Mouse (Mus musculus) cerebellum, adult 11 months (tissue): ENCODE results near the gene Gm20388.
A peak's percentile ranks its signal among the peaks of the same experiment; 100 is the strongest.
"Not testable (repeated sequence)": the region's sequence is repeated elsewhere in the genome, so short reads cannot be mapped to it uniquely, and the experiment has no call there.

Experiments
- DNase-seq: peaks from one replicate; pipeline ENCODE4 v3.0.0; 2022

The Gm20388 gene

DNA sequence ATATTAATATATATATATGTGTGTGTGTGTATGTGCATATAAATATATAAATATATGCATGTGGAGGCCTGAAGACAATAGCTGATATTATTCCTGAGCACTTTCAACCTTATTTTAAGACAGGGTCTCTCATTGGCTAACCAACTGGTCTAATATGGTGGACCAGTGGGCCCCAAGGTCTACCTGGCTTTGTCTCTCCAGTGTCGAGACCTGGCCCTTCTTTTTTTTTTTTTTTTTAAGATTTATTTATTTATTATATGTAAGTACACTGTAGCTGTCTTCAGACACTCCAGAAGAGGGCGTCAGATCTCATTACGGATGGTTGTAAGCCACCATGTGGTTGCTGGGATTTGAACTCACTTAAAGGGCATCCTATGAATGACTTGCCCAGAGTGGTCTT is 2721.5 kb downstream of the Gm20388 start:
- DNase-seq: not testable (repeated sequence)

DNA sequence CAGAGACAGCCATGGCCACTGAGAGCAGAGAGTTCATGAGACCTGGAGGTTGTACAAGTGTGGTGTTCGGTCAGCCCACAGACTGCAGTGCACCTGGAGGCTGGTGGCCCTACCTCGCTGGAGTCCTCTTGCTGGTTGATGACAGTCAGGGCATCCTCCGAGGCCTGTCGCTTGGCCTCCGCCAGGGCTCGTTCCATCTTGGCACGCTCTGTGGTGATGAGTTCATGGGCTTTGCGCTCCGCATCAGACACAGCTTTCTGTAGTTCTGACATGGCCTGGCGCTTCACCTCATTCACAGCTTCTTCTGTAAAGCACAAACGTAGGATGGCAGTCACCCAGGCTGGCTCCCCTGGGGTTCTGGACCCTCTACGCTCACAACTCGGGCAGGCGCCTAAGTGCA is 2722.6 kb downstream of the Gm20388 start:
- no peak for DNase-seq

DNA sequence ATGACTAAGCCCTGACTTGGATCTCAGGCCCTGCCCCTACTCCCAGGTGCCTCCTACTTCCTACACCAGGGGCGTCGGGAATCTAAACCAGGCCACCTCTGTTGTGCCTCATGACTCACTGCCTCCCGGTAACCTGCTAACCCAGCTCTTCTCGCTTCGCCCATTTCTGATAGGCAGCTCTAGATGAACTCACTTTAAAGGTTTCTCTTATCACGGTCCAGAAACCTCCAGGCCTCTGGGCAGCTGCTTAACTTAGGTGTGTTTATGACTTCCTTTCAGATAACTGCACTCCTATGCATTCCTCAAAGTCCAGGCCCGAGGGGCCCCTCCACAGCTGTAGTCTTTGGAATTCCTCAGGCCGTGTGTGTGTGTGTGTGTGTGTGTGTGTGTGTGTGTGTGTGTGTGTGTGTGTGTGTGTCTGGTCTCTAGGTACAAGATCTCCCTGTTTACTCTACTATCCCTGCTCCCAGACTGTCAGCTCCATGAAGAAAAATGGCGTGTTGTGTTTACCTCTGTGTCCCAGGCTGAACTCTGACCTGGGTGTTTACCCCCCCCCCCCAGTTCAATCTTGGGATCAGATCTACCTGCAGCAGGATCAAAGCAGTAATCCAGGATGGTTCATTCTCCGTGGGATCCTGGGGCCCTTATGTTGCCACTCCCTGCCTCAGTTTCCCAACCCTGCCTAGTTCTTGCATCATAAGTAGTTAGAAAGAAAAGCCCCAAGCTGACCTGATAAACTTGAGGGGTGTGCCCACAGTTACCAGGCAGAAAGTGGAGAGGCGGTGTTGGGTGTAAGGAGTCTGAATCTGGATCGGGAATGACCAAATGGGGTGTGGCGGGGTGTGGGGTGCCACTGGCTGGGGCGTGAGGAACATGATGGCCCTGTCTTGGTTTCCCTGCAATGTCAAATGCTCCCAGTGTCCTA is 2725.5 kb downstream of the Gm20388 start:
- no peak for DNase-seq

DNA sequence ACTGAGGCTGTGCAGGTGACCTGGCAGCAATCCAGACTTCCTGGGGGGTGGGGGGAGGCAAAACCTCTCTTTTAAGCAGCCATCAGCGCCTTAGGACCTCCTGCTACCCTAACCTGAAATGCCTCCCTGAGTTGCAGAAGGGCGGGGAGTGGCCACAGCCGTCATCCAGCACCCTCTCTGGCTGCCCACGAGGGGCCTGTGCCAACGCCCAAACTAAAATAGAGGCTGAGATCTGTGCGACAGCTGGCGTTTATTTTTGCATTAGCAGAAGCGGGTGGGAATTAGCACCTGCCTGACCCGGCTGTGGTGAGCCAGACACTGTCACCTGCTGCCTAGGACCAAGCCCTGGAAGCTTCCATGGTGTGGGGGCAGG is 2726.1 kb downstream of the Gm20388 start:
- no peak for DNase-seq

DNA sequence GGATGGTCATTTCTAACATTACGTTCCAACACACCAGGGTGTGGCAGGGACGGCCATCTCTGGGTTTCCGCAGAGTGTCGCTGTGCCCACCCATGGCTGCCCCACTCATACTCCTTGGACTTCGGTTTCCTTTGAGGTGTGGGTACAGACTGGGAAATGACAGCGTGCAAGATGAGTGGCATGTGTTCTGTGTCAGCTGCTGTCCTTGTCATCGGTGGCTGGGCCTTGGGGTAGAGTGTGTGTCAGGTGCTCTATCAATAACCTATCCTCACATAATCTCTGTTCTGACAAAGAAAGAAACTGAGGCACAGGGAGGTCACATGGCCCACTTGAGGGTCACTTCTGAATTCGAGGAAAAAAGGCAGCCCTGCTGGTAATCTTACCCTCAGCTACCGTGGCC is 2726.6 kb downstream of the Gm20388 start:
- no peak for DNase-seq

DNA sequence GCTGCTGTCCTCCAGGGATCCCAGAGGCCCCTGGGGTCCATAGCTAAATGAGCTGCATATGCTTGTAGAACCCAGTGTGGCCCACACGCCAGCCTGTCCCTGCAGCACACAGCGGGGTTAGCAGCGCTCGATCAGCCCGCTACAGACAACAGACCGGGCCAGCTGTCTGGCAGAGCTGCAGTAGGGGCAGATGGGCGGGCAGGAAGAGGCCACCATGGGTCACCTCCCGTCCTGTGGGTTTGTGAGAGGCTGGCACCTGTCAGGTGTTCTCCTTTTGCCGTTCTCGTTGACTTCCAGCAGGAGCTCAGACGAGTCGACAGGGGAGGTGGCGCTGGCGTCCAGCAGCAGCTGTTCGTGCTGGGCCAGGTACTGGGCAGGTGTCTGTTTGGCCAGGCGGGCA is 2728.0 kb downstream of the Gm20388 start:
- DNase-seq: peak; percentile 46

DNA sequence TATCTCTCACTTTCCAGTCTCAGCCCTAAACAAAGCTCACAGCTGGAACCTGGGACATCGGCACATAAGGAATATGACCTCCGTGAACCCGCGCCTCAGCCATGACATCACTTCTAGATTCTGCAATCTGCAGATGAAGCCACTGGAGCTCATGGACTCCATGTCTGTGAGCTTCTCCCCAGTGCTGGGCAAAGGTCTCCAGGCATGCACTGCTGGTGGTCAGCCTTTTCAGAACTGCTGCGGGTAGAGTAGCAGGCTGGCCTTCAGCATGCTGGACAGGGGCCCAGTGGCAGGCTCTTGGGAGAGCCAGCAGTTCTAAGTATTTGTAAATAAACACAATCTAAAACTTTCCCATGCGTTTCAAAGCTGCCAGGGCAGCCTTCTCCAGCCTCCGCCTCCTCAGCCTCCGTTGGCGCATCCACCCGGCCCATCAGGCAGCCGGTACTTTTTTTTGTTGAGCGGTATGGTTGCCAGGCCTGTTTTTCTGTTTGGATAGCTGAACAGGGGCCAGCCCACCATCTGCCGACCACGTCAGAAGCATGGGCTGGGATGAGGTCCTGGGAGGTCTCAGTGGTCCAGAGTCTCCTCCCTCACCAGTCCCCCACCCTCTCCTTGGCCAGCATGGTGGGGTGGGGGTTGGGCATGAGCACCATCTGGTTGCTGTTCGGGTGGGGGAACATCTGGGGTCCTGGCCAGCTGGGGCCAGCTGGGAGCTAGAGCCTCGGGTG is 2729.0 kb downstream of the Gm20388 start:
- DNase-seq: peak; percentile 63

DNA sequence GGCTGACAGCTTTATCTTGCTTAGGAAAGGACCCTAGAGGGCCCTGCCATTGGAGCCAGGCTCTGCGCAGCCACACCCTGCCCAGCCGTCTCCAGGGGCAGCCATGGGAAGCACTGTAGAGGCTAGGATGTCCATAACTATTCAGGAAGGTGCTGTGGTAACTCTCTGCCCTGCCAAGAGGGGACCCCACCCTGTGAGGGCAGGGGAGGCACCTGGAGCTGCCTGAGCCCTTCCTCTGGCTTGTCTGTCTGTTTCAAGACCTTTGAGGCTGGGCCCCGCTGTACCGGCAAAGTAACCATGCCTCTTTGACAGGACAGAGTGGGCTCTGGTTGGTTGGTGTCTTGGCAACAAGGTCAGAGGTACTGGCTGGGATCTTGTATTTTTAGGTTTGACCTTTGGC is 2730.2 kb downstream of the Gm20388 start:
- DNase-seq: no peak

DNA sequence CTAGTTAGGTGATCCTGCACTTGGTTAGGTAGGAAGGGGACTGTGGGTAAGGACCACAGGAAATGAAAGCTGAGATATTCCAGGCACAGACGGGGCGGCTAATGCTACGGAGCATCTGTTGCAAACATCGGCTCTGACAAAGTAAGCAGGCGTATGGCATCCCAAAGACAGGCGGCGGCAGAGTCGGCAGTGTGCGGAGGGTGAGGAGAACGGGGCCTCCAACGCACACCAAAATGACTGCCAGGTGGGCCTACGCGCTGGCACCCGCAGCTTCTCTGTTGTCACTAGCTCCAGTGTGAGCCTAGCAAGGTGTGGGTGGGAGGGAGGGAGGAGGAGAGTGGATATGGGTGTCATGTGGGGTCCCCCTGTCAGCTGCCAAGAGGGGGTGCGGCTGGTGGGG is 2730.8 kb downstream of the Gm20388 start:
- DNase-seq: no peak

DNA sequence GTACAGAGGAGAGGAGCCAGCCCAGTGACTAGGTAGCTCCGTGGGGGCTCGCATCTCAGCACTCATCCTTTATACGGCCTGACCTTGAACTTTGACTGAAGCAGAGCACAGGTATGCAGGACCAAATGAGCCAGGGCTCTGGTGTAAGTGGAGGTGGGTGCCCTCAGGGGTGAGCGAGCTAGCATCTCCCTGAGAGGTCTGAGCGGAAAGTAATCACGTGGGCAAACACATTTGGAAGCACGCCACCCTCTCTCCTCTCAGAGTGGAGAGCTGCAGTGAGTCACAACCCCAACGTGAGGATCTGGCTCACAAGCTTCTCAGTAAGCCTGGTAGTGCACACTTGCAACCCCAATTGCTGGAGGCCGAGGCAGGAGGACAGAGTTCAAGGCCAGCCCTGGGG is 2731.4 kb downstream of the Gm20388 start:
- no peak for DNase-seq

DNA sequence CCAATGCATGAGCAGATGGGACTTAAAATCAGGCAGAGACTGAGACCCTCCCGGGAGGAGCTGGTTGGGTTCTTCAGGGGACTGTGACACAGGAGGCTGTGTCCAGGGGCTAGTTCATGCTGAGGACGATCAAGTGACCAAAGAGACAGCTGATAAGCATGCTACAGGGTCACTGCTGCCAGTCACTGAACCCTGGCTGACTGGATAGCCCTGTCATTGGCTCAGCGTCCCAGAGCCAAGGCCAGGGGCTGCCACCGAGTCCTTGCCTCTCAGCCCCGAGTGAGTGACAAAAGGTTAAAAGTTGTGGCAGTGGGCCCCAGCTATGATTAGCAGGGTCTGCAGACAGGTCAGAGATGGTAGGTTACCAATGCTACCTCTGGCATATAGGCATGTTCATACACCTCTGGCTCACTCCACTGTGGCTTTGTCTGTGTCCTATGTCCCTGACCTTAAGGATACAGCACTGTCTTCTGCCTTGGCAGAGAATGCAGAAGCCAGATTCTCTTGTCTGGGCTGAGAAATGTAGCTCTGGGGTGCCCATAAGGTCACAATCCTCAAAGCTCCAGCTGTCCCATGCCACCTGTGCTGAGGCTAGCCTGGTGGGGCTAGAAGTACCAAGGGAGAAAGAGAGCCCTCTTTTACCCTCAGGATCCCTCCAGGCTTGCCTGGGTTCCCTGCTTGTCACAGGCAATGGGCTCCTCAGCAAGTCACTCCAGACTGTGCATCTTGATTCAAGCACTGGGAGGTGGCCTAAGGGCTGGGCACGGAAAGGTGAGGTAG is 2733.7 kb downstream of the Gm20388 start:
- no peak for DNase-seq

DNA sequence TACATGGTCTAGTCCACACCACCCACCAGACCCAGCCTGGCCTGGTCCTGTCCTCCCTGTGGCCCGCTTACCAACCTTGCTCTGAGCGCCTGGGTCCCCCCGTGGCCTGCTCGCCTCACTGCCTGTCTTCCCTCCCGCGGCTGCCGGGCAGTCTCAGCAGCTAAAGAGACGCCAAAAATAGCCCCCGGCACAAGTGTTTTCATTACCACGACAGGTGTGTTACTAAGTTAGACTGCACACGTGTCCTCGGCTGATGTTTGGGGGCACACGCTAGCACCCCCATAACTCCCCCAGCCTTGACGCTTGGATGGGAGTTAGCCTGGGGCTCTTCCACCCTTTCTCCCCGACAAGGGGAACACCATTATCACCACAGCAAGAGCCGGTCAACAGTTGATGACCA is 2735.7 kb downstream of the Gm20388 start:
- DNase-seq: no peak

DNA sequence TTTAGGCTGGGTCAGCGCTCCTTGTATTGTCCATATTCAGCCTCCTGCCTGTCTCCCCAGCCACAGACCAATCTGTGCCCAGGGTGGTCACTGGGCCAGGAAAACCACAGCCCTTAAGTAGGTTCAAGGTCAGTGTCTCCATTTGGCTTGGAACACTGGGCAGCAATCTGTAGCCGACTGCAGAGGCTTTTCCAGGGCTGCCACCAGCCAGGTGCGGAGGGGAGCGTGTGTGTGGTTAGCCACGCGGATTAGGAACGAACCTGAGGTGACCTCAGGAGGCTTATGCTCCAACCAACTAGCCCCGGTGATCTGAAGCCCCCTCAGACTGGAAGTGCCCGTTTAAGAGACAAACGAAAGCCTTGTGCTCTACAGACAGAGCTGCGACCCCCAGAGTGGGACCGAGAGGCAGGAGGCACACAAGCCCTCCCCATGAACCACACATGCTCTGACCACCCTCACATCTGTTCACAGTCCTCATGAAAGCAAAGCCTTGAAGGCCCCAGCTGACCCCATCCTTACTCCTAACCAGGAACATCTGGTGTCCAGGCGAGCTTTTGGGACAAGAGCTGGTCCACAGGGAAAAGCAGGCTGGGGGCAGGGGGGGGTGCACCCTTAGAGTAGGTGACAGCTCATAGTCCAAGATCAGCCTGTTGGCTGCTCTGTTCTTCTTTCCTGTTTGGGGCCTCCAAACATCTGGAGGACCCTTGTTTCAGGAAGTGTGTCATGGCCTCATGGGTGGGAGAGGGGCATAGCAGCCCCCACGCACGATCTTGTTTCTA is 2737.7 kb downstream of the Gm20388 start:
- DNase-seq: no peak

DNA sequence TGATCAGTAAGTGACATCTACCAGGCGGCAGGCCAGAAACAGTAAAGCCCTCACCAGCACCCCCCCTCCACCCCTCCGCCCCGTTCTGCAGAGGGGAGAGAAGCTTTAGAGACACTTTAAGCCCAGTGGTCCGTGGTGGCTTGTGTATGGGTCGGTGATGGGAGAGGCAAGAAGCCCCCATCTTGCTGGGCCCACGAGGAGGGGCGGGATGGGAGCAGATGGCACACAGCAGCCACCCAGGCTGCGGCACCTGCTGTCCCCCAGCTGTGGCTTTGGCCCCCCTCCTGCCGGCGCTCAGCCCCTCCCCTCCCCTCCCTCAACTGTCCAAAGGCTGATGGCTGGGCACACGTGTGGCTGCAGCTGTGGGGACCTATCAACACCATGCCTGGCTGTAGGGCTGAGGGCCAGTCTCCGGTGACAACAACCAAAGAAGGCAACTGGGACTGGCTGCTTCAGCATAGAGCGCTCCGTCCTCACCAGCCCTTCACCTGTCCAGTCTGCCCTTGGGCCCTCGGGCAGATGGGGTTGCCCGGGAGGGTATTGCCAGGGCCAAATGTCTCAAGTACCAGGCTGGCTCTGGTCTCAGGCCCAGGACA is 2740.8 kb downstream of the Gm20388 start:
- DNase-seq: no peak

DNA sequence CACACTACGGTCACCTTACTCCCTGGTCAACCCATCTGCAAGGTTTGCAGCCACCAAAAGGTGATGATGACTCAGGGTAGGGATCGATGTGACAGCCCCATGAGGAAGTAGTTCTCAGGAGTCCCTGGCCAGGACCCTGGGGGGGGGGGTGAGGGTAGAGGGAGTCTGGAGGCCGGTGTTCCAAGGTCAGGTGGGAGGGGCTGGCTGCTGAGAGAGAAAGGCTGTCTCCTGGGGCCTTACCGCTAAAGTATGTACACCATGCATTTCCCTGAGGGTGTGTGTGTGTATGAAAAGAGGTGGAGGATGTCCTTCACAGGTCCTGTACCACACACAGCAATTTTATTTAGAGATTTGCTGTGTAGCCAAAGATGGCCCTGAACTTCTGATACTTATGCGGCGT is 2742.0 kb downstream of the Gm20388 start:
- DNase-seq: no peak

DNA sequence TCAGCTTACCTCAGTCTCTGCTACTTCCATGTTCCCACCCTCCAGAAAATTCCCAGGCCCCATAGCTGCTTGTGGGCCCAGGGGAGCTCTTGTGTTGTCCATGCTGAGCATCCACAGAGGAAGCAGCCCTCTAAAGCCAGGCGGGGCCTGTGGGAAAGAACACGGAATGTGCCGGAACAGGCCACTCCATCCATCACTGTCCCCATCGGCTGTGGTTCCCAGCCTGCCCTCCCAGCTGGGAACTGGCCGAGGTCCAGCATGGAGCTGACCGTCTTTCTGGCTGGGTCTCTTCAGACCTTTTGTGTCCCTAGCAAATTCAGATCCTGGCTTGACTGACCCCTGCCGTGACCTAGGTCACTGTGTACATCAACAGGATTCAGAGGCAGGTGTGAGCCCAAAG is 2744.1 kb downstream of the Gm20388 start:
- no peak for DNase-seq

DNA sequence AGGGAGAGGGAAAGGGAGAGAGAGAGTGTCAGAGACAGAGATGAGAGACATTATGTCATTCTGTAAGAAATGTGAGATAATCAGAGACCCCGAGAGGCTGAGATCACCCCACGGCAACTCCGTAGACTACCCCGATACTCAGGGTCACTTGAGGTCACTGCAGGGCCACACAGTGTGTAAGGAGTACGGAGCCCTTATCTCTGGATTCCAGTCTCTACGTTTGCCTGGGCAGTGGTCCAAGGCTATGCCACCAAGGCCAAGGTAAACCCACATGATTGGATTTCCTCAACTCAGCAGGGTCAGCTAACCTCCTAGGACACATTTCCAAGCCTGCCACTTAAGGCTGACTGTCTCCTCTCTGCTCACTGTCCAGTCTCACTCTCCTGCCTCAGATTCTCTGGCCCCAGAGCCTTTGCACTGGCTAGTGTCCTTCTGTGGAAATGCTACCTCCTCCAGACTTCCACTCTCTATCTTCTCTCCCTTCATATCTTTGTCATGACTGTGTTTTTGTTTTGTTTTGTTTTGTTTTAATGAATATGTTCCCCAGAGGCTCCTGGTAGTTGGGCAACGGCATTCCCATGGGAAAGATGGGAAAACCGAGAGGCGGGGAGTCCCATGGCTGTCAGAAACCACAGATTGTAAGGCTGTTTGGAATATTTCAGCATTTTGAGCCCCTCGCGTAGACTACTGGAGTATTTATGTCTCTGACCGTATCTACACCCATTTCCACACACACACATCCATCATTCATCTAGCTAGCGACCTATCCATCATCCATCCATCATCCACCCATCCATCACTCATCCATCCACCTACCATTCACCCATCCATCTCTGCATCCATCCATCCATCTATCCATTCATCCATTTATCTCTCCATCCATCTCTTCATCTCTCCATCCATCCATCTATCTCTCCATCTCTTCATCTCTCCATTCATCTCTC is 2745.7 kb downstream of the Gm20388 start:
- no peak for DNase-seq

DNA sequence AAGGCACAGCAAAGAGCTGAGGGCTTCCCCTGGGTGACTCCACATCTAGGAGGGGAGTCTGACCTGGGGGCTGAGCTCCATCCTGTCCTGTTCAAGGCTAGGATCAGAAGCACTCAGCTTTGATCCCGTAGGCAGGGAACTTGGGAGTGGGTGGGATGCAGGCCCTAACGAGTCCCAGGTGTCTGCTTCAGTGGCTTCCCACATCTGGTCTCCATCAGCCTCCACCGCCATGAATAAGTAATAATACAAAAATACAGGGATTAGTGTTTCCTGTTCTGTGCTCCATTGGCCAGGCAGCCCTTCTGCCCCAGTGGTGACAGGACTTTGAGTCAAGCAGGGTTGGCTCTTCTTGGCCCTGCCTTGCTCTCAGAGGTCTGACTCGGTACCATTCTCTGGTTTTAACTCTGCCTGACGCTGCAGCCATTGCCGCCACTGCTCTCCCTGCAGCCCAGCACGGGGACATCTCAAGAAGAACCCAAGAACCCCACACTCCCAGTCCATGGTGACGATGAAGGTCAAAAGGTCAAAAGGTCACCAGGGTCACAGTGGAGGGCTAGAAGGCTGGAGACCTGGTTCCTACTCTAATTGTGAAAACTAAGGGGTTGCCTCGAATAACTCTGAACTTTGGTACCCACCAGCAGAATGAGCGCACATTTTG is 2747.6 kb downstream of the Gm20388 start:
- no peak for DNase-seq

DNA sequence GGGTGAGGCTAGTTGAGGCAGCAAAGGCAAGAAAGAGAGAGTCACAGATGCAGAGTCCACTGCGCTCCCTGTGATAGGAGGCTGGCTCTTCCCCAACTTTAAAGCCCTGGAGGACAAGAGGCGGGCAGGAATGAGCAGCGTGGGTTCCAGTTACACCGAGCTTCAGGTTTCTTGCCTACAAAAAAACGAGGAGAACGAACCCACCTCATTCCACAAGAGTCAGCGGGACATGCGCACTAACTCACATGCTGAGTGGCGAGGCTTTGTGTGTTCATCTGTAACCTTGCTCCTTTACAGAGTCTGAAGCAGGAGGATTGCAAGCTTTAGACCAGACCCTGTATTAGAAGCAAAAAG is 2748.1 kb downstream of the Gm20388 start:
- no peak for DNase-seq

DNA sequence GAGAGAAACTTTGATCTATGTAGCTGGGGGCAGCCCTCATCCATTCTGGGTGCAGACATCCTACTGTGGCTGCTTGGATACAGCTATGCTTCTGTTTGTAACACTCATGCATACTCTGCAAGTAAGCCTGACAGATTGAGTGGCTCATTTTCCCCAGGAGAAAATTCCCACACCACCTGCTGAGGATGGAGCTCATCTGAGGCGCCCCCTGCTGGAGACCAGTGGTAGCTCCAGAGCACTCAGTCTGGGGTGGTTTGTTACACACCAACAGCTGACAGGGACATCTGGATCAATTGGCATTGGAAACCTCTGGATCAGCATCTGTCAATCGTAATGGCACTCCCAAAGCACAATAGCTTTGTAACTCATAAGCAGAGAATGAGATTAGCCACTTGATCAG is 2749.4 kb downstream of the Gm20388 start:
- no peak for DNase-seq

DNA sequence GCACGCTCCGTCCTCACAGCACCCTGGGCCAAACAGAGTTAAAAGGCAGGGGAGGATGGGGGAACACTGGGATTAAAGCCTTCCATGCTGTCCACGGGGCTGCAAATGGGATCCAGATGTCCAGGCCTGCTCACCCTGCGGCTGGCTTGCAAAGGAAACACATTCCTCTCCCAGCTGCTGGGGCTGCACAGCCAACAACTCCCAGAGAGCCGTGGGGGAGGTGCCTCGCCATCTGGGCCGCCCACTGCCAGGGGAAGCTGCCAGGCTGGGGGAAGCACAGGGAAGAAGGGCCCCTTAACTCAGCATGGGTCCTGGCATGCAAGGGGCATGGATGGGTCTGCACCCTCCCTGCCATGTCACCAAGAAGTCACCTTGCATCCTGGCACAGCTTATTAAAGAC is 2750.5 kb downstream of the Gm20388 start:
- no peak for DNase-seq
